Mouse (Mus musculus) limb, embryonic 10.5 days (tissue): Measurements from ENCODE around the gene Mrps15. TPM values are rescaled to one million over a fixed set of nuclear protein-coding genes. Genes with fewer than 3 reads are reported as not detected.
"Not testable (repeated sequence)": the region's sequence is repeated elsewhere in the genome, so short reads cannot be mapped to it uniquely, and the experiment has no call there.

Source experiments
- DNase-seq: peaks from one replicate; pipeline ENCODE4 v3.0.0-alpha.2; 2017; ENCODE audit warnings: low spot score
- H3K27ac ChIP-seq: fragments of 300-500 bp; sonication (generic); 2 replicates; pipeline ENCODE4 v1.5.1; 2016; ENCODE audit warnings: mild to moderate bottlenecking
- H3K27me3 ChIP-seq: fragments of 300-500 bp; sonication (generic); 2 replicates; pipeline ENCODE4 v1.6.1; 2016; ENCODE audit warnings: low read depth, mild to moderate bottlenecking; ENCODE audit not compliant: poor library complexity, severe bottlenecking
- H3K36me3 ChIP-seq: fragments of 300-500 bp; sonication (generic); 2 replicates; pipeline ENCODE4 v1.6.1; 2016; ENCODE audit warnings: mild to moderate bottlenecking, moderate library complexity
- H3K4me1 ChIP-seq: fragments of 300-500 bp; sonication (generic); 2 replicates; pipeline ENCODE4 v1.6.1; 2016
- H3K4me3 ChIP-seq: fragments of 300-500 bp; sonication (generic); 2 replicates; pipeline ENCODE4 v1.5.1; 2016; ENCODE audit warnings: mild to moderate bottlenecking, moderate library complexity
- H3K9me3 ChIP-seq: fragments of 300-500 bp; sonication (generic); replicated peaks from 2 replicates; pipeline ENCODE4 v1.6.1; 2016; ENCODE audit warnings: mild to moderate bottlenecking
- WGBS: fragments of 180-500 bp; shearing (Covaris S2); methylation state at CpG from one replicate; pipeline ENCODE4 v1.1.7; 2016; 5-methylcytosine and 5-hydroxymethylcytosine counted together
- polyA plus RNA-seq: library from polyadenylated mRNA; unstranded; fragments of >200 nt; fragmentation: Nextera tagmentation; extraction: Ambion mirVana; gene quantifications from 2 replicates; pipeline ENCODE4 v1.2.1, GENCODE M21; 2016

Mrps15 gene
- polyA plus RNA-seq, 1 experiment from 2014 or later: 150 TPM

DNA sequence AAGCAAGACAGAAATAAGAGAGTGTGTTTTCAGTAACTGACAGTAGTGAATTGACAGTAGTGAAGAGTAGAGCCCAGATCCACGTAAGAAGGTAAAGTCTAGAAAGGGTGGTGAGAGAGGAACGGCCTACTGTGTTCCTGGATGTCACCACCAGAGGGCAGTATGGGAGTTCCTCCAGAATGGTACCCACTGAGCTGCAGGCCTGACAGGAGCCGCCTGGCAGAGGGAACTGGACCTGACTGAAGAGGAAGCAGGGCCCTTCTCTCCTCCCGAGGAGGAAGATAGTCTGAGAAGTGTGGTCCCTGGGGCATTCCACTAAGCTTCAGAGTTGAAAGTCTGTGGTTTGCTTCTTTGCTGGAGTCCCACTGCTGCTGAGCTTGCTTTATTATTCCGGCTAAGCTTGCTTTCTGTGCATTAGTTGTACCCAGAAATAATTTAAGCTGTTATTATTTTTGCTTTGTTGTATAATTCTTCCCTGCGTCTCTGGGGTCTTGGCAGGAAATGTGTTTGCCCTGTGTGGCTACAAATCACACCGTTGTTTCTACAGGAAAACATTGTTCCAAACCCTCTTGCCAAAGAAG is 39.4 kb downstream of the Mrps15 start:
- 35% methylated on average over 7 of the region's 7 CpGs for WGBS

GRCm38 (mm10) chr4:126090101-126090847 is 43.5 kb downstream of the Mrps15 start:
- Histone ChIP-seq H3K4me3 (no peak overlapping the region), H3K4me1 (peaks cover 14% of the 10 kb centered on the region), H3K9me3 (no peaks in the 10 kb centered on the region), H3K27me3 (no peaks in the 10 kb centered on the region), H3K36me3 (no peaks in the 10 kb centered on the region; the same call in 1 of the 2 replicates), H3K27ac (peak overlapping the region; percentile 26; the same call in 1 of the 2 replicates)
- WGBS: 71% methylated on average over 7 of the region's 7 CpGs
- DNase-seq: no peak

More for the DNA sequence above, 39.4 kb downstream of the Mrps15 start:
- Histone ChIP-seq H3K4me1 (peaks cover 14% of the 10 kb centered on the region), H3K36me3 (peaks cover 6% of the 10 kb centered on the region; the same call in 1 of the 2 replicates), H3K4me3 (no peak overlapping the region), H3K27ac (no peak overlapping the region), H3K27me3 (no peaks in the 10 kb centered on the region), H3K9me3 (no peaks in the 10 kb centered on the region)
- DNase-seq: peak; percentile 88

GRCm38 (mm10) chr4:126090848-126091124 is 44.1 kb downstream of the Mrps15 start:
- no peaks in the 10 kb centered on the region for H3K27me3 ChIP-seq
- H3K4me1 ChIP-seq: peaks cover 14% of the 10 kb centered on the region
- H3K36me3 ChIP-seq: no peaks in the 10 kb centered on the region; the same call in 1 of the 2 replicates
- H3K27ac ChIP-seq: peak overlapping the region; percentile 26; the same call in 1 of the 2 replicates
- H3K9me3 ChIP-seq: no peaks in the 10 kb centered on the region
- DNase-seq: no peak
- no peak overlapping the region for H3K4me3 ChIP-seq
- WGBS: 83% methylated on average over 4 of the region's 4 CpGs

- no peak overlapping the region for H3K27ac ChIP-seq
- no peak for DNase-seq
- no peak overlapping the region for H3K4me3 ChIP-seq
- H3K27me3 ChIP-seq: no peaks in the 10 kb centered on the region
- 83% methylated on average over 8 of the region's 8 CpGs for WGBS
- no peaks in the 10 kb centered on the region; the same call in 1 of the 2 replicates for H3K36me3 ChIP-seq
- H3K9me3 ChIP-seq: no peaks in the 10 kb centered on the region
- peaks cover 11% of the 10 kb centered on the region for H3K4me1 ChIP-seq
These were observed 45.1 kb downstream of the Mrps15 start for GRCm38 (mm10) chr4:126091873-126092272.

GRCm38 (mm10) chr4:126095622-126096430 is 49.1 kb downstream of the Mrps15 start:
- not testable (repeated sequence) for H3K27me3 ChIP-seq, H3K9me3 ChIP-seq, DNase-seq
- Histone ChIP-seq H3K36me3 (peaks cover 23% of the 10 kb centered on the region), H3K4me1 (peaks cover 14% of the 10 kb centered on the region), H3K27ac (peak overlapping the region; percentile 87; the same call in 1 of the 2 replicates), H3K4me3 (peak overlapping the region; percentile 64)
- 59% methylated on average over 14 of the region's 14 CpGs for WGBS

GRCm38 (mm10) chr4:126096464-126097111 is 49.9 kb downstream of the Mrps15 start, which contains the start of gene Lsm10:
TSS of gene Lsm10 (plus strand) at chr4:126096623.
- no peaks in the 10 kb centered on the region for H3K27me3 ChIP-seq
- DNase-seq: peak; percentile 96
- H3K4me3 ChIP-seq: peak within 1 kb of the TSS; percentile 64
- H3K27ac ChIP-seq: peak within 1 kb of the TSS; percentile 87
- no peaks in the 10 kb centered on the region for H3K9me3 ChIP-seq
- peaks cover 14% of the 10 kb centered on the region for H3K4me1 ChIP-seq
- WGBS: 5% methylated on average over 37 of the region's 37 CpGs
- H3K36me3 ChIP-seq: peaks cover 23% of the 10 kb centered on the region

GRCm38 (mm10) chr4:126097711-126098253 is 51.1 kb downstream of the Mrps15 start:
- H3K4me3 ChIP-seq: peak overlapping the region; percentile 64; the same call in 1 of the 2 replicates
- no peaks in the 10 kb centered on the region for H3K27me3 ChIP-seq
- 94% methylated on average over 20 of the region's 20 CpGs for WGBS
- no peaks in the 10 kb centered on the region for H3K9me3 ChIP-seq
- H3K27ac ChIP-seq: no peak overlapping the region
- no peak for DNase-seq
- H3K36me3 ChIP-seq: peaks cover 23% of the 10 kb centered on the region
- H3K4me1 ChIP-seq: peaks cover 20% of the 10 kb centered on the region

DNA sequence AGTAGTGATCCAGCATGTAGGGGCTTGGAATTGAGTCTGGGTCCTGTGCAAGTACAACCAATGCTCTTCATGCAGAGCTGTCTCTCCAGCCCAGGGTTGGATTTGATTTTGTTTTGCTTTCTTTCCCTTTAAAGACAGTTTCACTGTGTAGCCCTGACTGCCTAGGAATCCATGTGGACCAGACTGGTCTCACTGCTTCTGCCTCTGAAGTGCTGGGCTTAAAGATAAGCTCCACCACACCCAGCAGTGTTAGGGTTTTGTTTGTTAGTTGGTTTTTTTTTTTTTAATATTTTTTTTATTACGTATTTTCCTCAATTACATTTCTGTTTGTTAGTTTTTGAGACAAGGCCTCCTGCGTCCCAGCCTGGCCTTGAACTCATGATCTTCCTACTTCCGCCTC is 52.6 kb downstream of the Mrps15 start:
- 92% methylated on average over 3 of the region's 3 CpGs for WGBS
- Histone ChIP-seq H3K4me3 (no peak overlapping the region), H3K27me3 (no peaks in the 10 kb centered on the region), H3K9me3 (no peaks in the 10 kb centered on the region), H3K27ac (no peak overlapping the region), H3K4me1 (peaks cover 33% of the 10 kb centered on the region), H3K36me3 (peaks cover 23% of the 10 kb centered on the region)
- no peak for DNase-seq

GRCm38 (mm10) chr4:126100764-126101163 is 54.0 kb downstream of the Mrps15 start:
- H3K27me3 ChIP-seq: 0 out of 2 replicates have a peak, but pooled peaks cover 9% of the 10 kb centered on the region
- H3K4me3 ChIP-seq: no peak overlapping the region
- no peak for DNase-seq
- WGBS: 83% methylated on average over 3 of the region's 3 CpGs
- peaks cover 23% of the 10 kb centered on the region for H3K36me3 ChIP-seq
- H3K27ac ChIP-seq: no peak overlapping the region
- no peaks in the 10 kb centered on the region for H3K9me3 ChIP-seq
- H3K4me1 ChIP-seq: peaks cover 47% of the 10 kb centered on the region

GRCm38 (mm10) chr4:126102061-126102841 is 55.5 kb downstream of the Mrps15 start:
- 45% methylated on average over 7 of the region's 7 CpGs for WGBS
- 0 out of 2 replicates have a peak, but pooled peaks cover 11% of the 10 kb centered on the region for H3K27me3 ChIP-seq
- no peaks in the 10 kb centered on the region for H3K9me3 ChIP-seq
- H3K4me1 ChIP-seq: peaks cover 52% of the 10 kb centered on the region
- H3K27ac ChIP-seq: peak overlapping the region; percentile 88
- DNase-seq: no peak
- peak overlapping the region; percentile 95; the same call in 1 of the 2 replicates for H3K4me3 ChIP-seq
- H3K36me3 ChIP-seq: peaks cover 23% of the 10 kb centered on the region

DNA sequence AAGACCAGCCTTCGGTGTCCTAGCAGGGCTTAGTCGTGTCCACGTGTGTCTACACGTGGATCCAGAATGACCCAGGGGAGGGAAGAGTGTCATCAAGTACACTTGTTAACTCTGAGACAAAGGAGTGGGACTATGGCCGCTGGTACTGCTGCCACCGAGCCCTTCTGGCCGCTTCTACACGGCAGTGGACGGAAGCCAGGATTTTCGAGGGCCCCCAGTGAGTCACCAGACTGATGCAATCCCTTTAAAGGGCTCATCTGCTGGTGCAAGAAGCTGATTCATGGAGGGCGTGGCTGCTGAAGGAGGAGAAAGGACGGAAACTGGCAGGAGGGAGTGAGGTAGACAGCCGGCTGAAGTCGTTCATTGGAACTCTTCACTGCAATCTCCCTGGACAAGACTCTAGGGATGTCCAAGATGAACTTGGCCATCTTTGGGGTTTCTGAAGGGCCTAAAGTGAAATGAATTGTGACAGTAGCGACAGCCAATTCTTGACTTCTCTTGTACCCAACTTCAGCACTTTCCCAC is 56.4 kb downstream of the Mrps15 start:
- Histone ChIP-seq H3K27ac (peak overlapping the region; percentile 88), H3K4me3 (peak overlapping the region; percentile 95), H3K27me3 (0 out of 2 replicates have a peak, but pooled peaks cover 11% of the 10 kb centered on the region), H3K4me1 (peaks cover 56% of the 10 kb centered on the region), H3K36me3 (peaks cover 18% of the 10 kb centered on the region), H3K9me3 (no peaks in the 10 kb centered on the region)
- WGBS: 3% methylated on average over 15 of the region's 15 CpGs
- DNase-seq: peak; percentile 61
